Mouse (Mus musculus) cerebellum, adult 8-10 months (tissue): Measurements from ENCODE around the gene Xirp1.

ENCODE experiments used
- DNase-seq: peaks from one replicate; pipeline ENCODE4 v3.0.0; 2022

Gene Xirp1

DNA sequence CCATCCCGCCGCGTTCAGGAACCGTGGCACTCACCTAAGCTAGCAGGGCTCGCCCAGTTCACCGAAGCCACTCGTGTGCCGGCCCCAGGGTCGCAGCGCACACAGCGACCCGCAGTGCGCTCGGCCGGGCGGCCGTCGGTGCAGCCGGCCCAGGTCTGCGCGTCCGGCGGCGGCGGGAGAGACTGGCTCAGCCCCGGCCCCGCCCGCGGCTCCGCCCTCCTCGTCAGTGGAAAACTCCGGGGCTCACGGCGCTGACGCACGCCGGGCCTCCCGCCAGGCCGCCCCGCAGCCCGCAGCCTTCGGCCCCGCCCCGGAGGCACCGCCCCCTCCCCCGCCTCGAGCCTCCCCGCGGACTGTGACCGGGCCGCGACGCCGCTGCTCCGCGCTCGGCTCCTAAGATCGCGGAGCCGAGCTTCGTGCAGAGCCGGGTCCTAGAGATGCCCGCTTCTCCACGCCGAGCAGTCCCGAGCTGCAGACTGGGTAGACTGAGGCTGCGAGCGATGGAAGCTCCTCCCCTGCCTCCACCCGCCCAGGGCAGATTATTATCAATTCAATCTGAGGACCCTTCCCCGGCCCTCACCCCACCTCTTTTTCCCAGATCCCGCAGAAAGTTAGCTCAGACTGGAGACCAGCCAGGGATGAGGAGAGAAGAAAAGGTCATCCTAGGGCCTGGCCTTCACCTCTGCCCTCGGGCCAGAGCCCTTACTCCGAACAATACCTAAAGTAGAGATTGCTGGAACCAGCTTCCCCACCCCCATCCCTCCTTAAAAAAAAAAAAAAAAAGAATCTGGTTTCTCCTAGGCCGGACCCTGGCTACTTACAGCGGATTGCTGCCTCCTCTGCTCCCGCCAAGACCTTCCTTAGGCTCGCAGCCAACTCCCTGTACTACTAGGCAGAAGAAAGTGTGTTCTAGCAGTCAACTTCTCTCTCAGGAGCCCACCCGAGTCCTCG is 39.5 kb downstream of the Xirp1 start:
- DNase-seq = peak; percentile 82

DNA sequence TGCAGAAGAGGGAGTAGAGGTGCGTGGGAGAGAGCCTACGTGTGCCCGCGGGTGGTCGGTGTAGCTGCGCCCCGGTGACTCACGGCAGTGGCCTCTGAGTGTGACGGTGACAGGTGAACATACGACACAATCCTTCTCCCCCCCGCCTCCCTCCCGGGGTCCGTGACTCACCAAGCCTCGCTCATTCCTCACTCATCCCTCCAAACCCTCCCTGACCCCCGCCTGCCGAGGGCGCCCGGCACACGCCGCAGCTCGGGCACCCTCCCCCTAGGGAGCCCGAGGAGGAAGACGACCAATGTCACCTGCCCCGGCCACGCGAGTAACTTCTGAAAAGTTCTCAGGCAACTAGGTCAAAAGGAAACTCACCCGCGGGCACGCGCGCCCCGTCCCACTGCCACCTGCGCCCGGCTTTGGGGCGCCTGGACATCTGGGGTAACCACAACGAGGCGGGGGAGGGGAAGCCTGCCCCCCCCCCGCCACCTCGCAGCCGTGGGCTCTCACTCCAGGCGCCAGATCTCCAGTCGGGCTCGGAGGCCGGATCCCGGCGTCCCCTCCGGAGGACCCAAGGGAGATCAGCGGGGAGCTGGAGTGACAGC is 40.3 kb downstream of the Xirp1 start:
- DNase-seq = peak; percentile 53

DNA sequence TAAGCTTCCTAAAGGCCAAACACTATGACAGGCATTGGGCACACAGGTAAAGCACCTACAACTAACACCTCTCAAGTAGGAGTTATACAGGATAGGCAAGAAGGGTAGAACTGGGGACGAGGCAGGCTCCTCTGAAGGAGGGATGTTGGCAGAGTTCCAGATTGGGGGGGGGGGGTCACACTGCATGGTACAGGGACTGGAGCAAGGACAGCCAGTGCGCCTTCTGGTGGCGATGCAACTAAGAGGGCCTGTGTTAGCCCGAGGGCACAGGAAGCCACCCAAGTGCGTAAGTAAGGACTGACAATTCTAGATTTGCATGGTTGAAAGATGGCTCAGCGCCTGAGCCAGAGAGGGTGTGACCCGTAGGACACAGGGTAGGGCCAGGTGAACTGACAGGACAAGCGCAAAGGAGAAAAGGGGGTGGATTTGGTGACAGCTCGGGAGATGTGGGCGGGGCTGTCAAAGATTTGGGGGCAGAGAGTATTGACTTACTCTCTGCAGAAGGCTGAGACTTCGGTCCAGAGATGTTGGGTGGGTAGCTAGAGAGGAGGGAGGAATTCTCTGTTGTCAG is 41.1 kb downstream of the Xirp1 start:
- DNase-seq = peak; percentile 53

DNA sequence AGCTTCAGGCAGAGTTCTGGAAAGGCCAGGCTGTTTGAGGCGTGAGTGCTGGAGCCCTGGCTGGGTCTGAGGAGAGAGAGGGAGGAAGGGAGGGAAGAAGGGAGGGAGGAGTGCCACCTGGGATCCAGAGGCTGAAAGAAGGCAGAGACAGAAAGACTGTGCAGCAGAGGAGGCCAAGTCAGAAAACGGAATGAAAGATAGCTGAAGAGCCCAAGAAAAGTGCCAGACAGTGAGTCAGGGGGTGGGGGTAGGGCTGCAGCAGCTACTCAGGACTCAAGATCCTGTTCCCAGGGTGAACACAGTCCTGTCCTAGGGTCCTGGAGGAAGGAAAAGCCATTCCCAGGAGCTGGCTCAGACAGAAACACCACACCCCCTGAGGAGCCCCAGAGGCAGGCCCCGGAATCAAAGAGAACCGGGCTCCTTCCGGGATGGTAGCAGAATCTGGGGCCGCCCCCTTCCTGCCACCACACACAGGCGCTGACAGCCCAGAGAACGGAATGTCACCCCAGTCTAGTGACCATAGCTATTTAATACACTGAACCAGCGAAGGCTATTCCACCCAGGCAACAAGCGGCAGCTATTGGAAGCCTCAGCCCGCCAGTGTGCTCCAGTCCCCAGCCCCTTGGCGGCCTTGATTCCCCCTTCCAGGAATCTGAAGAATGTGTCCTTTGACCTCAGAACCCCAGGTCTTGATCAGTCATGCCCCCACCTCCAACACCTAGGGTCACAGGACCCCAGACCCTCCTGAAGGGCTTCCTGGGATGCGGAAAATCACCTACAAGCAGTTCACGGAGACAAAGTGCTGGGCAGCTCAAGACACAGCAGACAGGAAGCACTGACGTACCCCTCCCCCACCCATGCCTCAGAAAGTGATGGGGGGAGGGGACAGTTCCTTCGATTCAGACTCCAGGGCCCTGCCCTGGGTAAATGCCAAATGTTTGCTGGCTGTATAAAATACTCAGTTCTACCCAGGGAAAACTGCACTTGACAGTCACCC is 41.9 kb downstream of the Xirp1 start:
- DNase-seq = peak; percentile 37

DNA sequence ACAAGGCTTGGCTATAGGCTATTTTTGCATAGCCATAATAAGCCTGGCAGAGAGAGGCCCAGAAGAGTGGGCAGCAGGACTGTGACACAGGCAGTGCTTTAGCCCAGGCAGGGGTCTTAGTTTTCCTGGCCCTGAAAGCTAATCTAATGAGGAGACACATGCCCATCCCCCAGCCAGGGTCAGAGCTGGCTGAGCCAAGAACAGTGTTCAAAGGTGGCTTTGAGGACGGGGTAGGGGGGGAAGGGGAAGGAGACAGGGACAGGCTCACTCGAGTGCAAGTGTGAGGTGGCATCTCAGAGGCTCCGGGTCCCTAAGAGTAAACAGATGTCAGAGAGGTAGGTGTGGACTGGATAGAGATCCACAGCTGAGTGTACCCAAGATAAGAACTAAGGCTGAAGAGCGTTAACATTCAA is 42.6 kb downstream of the Xirp1 start:
- DNase-seq = no peak

DNA sequence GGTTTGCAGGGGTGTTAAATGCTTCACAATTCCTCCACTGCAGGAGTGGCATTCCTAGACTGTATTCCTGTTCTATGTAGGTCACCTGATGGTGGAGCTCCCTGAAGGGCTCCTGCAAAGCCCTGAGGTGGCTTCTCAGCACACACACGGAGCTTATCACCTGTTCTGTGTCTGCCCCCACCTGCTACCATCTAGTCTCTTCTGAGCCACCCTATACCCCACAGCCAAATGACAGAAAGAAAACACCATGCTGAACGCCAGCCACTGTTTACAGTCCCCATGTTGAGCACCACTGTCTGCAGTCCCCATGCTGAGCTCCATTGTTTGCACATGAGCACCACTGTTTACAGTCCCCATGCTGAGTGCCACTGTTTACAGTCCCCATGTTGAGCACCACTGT is 43.6 kb downstream of the Xirp1 start:
- DNase-seq = no peak

DNA sequence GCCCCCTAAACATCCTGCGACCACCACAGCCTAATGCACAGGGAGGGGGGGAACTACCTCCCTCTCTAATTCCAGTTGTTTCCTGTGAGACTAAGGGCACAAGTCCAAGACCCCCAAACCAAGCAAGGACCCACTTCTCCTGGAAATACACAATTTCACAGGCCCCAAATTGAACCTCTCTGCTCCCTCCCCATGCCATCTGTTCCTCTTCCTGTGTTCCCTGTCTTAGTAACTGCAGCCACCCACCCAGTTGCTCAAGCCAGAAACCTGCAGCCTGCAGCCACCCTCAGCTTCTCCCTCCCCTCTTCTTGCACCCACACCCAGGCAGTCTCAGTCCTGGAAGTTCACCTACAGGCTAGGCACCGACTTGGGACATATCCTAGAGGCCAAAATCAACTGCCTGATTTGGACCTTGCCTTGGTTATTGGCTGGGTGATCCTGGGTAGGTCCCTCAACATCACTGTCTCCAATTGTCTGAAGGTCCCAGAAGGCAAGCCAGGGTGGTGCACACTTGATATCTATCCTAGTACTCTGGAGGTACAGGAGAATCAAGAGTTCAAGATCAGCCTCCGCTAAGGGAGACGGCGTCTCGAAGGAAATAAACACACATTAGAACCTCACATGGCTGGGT is 44.5 kb downstream of the Xirp1 start:
- DNase-seq = peak; percentile 30

DNA sequence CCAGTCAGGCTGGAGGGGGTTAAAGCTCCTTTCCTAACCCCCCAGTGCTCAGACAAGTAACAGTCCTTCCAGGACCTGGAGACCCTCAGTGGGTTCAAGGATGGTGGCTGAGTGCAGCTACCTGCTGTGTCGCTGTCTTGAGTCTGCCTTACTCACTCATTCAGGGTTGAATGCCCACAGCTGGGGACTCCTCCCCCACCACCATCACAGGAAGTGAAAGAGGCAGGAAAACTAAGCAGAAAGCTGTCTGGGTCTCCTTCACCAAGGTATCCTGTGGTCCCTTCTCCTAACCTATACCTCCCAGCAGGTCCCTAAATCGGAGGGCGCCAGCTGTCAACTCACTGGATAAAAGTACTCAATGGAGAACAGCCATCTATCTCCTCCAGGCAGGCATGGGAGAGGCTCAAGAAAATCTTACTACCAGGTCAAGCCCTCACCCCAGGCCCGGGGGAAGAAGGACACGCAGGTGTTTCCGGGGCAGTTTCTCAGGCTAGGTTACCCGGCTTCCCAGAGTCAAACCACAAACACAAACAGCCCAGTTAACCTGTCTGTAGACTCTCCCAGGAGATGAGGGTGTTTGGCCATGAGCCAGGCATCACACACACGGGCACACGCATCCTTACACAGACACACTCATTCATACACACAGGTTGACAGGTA is 45.1 kb downstream of the Xirp1 start:
- DNase-seq = peak; percentile 32

DNA sequence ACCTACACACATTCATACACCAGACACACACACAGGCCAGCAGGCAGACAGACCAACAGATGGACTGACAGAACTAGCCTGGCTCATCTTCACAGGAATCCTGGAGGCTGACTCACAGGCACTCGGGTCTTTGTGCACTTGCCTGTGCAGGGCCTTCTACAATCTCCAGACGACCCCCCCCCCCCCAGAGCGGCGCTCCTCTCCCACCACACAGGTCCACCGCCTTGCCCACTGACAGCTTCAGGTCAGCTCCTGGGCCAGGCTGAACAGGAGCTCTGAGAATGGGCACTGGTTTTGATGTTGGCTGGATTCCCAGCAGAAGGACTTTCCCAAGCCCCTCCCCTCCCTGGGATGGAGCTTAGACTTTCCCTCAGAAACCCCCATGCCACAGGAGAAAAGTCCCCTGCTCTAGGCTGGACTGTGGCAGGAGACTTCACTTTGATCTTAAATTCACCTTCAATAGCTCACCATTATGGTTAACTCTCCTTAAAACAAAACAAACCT is 45.8 kb downstream of the Xirp1 start:
- DNase-seq = no peak

DNA sequence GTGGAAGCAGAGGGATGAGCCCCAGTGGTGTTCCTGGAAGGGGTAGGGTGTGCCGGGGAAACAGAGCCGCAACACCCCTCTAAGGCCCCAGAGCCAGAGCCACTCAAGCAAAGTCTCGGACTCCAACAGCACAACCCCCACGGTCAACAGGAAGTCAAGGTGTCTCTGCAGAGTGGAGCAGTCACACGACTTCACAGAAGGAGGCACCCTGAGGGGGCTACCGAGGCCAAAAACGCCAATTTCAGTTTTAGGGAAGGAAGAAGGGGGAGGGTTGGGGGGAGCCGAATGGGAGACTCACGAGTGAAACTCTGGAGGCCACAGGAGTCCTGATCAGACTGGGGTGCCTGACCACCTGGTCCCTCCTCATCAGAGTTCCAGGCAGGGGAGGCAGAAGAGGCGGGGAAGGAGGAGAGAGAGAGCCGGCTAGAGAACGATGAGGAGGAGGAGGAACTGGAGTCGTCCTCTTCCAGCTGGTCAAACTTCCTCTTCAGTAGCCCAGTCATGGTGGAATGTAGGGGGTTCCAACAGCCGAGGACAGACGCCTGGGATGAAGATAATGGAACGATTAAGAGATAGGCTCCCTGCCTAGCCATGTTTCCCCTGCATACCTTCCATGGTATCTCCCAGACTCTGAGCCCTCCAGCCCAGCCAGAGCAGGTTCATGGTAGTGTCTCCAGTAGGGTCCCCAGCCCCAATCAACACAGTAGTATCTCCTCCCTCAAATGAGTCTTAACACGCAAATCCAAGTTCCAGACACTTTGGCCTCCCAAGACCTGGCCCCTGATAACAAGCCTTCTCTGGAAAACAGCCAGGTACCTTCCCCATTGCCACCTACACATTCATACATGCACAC is 46.5 kb downstream of the Xirp1 start:
- no peak for DNase-seq

DNA sequence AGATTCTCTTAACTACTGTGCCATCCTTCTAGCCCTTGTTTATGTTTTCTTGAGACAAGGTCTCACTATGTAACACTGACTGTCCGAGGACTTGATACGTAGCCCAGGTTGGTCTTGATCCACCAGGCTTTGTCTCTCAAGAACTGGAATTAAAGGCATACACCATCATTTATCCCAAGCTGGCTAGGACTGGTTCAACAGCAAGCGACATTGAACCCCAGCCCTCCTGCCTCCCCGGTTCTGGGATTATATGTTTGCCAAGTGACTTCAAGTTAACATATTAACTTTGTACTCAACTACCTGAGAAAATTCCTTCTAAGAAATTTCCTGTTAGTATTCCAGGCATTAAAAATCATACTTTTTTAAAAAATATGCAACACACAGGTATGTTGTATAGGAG is 48.1 kb downstream of the Xirp1 start:
- DNase-seq = no peak

DNA sequence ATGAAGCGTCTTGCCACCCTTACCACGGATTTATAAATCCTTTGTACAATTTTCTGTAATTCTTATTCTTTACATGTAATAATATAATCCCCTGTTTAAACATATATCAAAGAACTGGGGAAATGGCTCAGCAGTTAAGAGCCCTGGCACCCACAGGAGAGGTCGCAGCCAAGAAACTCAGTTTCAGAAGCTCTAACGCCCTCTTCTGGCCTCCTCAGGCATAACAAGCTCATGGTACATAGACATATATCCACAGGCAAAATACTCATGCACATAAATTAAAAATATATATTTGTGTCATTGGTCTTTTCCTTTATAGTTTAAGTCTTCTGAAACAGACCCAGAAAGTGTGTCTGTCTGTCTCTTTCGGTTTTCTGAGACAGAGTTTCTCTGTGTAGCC is 48.8 kb downstream of the Xirp1 start:
- no peak for DNase-seq

DNA sequence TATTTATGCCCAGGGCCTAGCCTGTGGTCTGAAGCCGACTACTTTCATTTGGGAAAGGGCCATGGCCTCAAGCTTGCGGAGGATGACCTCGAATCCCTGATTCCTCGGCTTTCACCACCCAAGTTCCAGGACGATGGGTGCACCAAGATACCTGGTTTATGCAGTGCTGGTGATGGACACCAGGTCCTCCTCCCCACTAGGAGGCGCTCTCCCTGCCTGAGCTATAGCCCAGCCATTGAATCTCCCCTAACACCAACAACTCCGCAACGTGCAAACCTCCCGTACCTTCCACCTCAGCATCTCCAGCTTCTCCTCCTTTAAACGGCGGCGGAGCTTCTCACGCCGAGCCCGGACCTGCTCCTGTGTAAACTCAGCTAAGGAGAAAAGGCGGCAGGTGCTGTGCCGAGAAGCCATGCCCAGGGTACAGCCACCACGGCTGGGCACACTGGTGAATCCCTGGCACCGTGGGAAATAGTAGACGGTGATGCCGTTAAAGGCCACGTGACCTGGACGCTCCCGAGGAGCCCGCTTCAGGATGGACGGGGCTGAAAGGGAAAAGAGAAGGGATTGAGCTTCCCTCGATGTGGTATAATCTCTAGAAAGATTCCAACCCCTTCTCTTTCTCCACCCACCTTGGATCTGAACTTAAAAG is 49.4 kb downstream of the Xirp1 start:
- DNase-seq = peak; percentile 28

DNA sequence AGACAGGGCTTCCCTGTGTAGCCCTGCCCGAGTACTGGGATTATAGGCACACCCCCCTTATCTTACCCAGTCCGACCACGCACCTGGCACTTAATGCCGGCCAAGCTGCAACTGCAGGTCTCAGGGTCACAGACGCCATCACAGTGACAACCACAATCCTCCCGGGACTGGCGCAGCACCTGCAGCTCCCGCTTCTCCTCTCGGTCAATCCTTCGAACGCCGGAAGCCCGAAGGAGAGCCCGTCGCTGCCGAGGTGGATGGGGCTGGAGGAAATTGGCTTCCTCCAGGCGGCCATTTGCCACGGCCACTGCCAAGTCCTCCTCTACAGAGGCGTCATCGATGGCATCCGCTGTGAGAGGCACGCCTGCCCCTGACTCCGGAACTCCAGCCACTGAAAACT is 50.1 kb downstream of the Xirp1 start:
- no peak for DNase-seq

DNA sequence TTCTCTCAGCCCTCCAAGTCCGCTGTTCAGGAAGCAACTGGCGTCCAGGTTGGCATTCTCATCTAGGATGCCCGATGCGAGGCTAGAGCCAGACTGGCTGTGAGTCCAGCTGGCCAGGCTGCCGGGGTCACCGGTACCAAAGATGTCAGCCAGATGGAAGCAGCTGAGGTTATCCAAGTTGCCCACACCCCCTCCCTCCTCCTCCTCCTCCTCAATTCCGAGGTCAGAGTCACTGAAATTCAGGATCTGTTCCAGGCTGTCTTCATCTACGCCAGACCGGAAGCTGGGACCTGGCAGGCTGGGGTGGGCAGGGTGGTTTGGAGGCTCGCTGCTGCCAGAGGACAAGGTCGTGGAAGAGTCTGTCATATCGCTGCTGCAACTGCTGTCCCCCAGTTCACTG is 50.8 kb downstream of the Xirp1 start:
- DNase-seq = peak; percentile 58

DNA sequence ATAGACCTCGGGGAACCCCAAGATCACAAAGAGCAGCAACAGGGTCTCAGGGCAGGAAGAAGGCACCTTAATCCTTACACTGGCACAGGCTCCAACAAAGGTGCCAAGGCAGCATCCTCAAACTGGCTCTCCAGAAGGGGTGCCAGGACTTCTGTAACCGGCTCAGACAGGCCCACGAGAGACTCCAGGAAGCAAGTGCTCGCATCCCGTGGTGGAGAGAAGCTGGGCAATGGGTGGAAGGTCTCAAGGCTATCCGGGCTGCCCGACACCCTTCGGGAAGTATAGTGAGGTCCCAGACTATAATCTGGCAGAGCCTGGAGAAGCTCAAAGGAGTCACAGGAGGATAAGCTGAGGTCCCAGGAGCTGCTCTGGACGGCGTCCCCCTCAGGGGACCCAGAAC is 51.2 kb downstream of the Xirp1 start:
- DNase-seq = no peak

DNA sequence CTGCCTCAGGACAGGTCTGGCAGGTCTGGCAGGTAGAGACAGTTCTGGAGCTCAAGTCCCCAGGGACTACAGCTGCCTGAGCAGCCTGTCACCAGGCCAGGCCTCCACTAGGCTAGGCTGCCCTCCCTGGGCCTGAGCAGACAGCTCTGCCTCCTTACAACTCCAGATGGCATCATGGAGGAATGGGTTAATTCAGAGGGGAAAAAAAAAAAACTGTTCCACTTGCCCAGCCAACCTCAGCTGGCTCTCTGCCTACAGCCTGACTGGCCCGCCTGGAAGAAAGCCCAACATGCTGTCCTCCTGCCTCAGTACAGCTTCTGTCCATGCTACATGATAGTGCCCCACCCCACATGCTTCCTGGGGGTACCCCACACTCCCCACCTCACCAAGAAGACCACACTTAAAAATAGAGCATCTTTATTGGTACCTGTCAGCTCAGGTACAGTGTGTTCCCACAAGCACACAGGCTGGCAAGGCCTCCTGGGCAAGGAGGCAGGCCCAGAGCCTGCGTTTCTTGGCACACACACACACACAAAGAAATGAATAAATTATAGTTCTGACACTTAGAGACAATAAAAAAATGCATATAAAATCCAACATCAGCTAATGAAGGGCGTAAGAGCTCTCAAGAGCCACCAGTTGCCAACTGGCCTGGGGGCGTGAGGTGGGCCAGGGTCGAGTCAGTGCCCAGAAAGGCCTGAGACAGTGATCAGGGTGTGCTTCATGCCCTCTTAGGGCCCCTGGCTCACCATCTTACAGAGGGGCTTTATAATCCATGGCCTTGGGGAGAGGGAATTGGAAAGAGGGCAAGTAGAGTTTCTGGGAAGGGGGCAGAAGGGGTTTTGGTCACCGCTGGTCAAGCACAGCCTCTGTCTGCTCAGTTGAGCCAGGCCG is 52.4 kb downstream of the Xirp1 start:
- DNase-seq = peak; percentile 82

DNA sequence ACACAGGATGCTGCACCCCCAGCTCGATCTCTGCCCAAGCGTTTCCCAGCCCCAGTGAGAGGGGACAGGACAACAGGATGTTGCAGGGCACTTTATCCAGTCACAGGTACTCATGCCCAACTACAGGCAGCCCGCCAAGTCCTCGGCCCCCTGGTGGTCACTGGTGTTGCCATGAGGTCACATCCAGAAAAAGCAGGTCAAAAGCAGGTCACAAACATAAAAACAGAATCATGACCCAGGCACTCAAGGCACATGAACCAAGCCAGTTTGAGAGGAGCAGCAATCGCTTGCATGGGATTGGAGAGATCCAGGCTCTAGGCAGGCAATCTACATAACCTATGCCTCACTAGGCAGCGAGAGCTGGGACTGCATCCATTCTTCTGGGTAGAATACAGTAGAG is 53.2 kb downstream of the Xirp1 start:
- DNase-seq = peak; percentile 72

DNA sequence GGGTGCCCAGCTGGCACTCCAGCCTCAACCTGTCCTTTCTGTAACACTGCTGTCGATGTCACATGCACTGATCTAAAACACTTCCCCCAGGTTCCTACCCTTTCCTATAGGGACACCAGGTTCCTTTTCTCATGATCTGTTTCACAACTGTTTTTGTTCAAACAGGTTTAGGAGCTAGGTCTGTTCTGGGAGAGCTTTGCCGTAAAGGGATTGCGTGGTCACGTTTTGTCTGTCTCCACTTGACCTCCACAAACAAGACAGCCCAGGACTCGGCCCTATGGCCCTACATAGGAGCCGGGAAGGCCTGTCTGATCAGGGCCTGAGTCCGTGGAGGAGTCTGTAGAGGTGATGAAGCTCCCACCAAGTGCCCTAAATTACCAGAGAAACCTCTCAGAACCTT is 53.6 kb downstream of the Xirp1 start:
- DNase-seq = no peak
